Mouse (Mus musculus): Measurements from ENCODE around the gene Spsb4.

DNA sequence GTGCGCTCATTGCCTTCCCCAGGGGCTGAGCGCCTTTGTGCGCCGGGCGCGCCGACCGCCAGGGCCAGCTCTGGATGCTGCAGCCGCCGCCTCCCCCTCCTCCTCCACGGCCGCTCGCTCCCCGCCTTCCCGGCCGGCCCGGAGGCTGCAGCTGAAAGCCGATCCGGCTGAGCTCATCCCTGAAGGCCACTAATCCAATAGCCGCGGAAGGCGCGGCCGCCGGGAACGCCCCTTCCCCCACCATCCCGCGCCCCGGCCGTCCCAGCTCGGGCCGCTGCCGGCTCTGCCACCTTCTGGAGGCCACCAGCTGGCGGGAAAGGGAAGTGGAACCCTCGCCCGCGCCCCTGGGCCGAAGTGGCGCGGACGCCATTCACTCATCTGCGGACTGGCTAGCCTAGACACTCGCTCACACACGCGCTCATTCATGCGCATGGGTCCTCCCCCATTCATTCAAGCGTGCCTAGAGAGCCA lies at the start of gene Spsb4:
- TF ChIP-seq POLR2A (IDR thresholded peaks at IDR 0.05; ENCODE audit: control insufficient read depth, extremely low read depth, insufficient read depth, low read length, poor library complexity): no peak
- TF ChIP-seq CTCF (IDR thresholded peaks at IDR 0.05; ENCODE audit: borderline replicate concordance, control insufficient read depth, extremely low read depth, insufficient read depth, low read length, poor library complexity): no peak
